Mouse (Mus musculus): ENCODE data around the gene Cd300lf. TPM values are rescaled to one million over a fixed set of nuclear protein-coding genes. Genes with fewer than 3 reads are reported as not detected.

Cd300lf gene
- polyA plus RNA-seq, 1 experiment from 2014 or later: not detected

Other genes starting within 250 kb of the Cd300lf start
- 0.85 and 1.4 TPM in 2 replicates for gene Cd300a, start 244.0 kb downstream of the Cd300lf start, polyA plus RNA-seq (2014; fragmentation: Nextera tagmentation; extraction: Ambion mirVana)
- not detected in 2 replicates for gene Cd300lb, start 199.6 kb downstream of the Cd300lf start, polyA plus RNA-seq (2014; fragmentation: Nextera tagmentation; extraction: Ambion mirVana)
- gene Cd300c, start 164.8 kb downstream of the Cd300lf start, polyA plus RNA-seq (2014; fragmentation: Nextera tagmentation; extraction: Ambion mirVana): not detected in 2 replicates
- gene Cd300ld, start 144.1 kb downstream of the Cd300lf start, polyA plus RNA-seq (2014; fragmentation: Nextera tagmentation; extraction: Ambion mirVana): 0.07 and 0.15 TPM in 2 replicates
- 0.94 and 1.2 TPM in 2 replicates for gene Cd300c2, start 132.1 kb downstream of the Cd300lf start, polyA plus RNA-seq (2014; fragmentation: Nextera tagmentation; extraction: Ambion mirVana)
- gene Cd300ld2, start 117.8 kb downstream of the Cd300lf start, polyA plus RNA-seq (2014; fragmentation: Nextera tagmentation; extraction: Ambion mirVana): not detected in 2 replicates
- not detected in 2 replicates for gene Cd300ld4, start 107.0 kb downstream of the Cd300lf start, polyA plus RNA-seq (2014; fragmentation: Nextera tagmentation; extraction: Ambion mirVana)
- not detected in 2 replicates for gene Cd300ld5, start 96.2 kb downstream of the Cd300lf start, polyA plus RNA-seq (2014; fragmentation: Nextera tagmentation; extraction: Ambion mirVana)
- not detected in 2 replicates for gene Cd300ld3, start 85.6 kb downstream of the Cd300lf start, polyA plus RNA-seq (2014; fragmentation: Nextera tagmentation; extraction: Ambion mirVana)
- gene Cd300e, start 71.8 kb downstream of the Cd300lf start, polyA plus RNA-seq (2014; fragmentation: Nextera tagmentation; extraction: Ambion mirVana): not detected in 2 replicates
- gene Rab37, start 42.6 kb downstream of the Cd300lf start, polyA plus RNA-seq (2014; fragmentation: Nextera tagmentation; extraction: Ambion mirVana): 1.4 and 1.9 TPM in 2 replicates
- 31.3 and 36.0 TPM in 2 replicates for gene Slc9a3r1, start 29.3 kb upstream of the Cd300lf start, polyA plus RNA-seq (2014; fragmentation: Nextera tagmentation; extraction: Ambion mirVana)
- 6.9 and 7.7 TPM in 2 replicates for gene Tmem104, start 53.5 kb upstream of the Cd300lf start, polyA plus RNA-seq (2014; fragmentation: Nextera tagmentation; extraction: Ambion mirVana)
- 15.5 and 19.5 TPM in 2 replicates for gene Nat9, start 53.9 kb upstream of the Cd300lf start, polyA plus RNA-seq (2014; fragmentation: Nextera tagmentation; extraction: Ambion mirVana)
- 0.04 and 0.06 TPM in 2 replicates for gene Grin2c, start 133.3 kb upstream of the Cd300lf start, polyA plus RNA-seq (2014; fragmentation: Nextera tagmentation; extraction: Ambion mirVana)
- gene Fdxr, start 143.1 kb upstream of the Cd300lf start, polyA plus RNA-seq (2014; fragmentation: Nextera tagmentation; extraction: Ambion mirVana): 12.4 and 12.5 TPM in 2 replicates
- 0.14 and 0.28 TPM in 2 replicates for gene Fads6, start 163.7 kb upstream of the Cd300lf start, polyA plus RNA-seq (2014; fragmentation: Nextera tagmentation; extraction: Ambion mirVana)
- gene Otop2, start 173.2 kb upstream of the Cd300lf start, polyA plus RNA-seq (2014; fragmentation: Nextera tagmentation; extraction: Ambion mirVana): not detected in 2 replicates
- gene Ush1g, start 188.0 kb upstream of the Cd300lf start, polyA plus RNA-seq (2014; fragmentation: Nextera tagmentation; extraction: Ambion mirVana): not detected in 2 replicates
- not detected in 2 replicates for gene Otop3, start 200.7 kb upstream of the Cd300lf start, polyA plus RNA-seq (2014; fragmentation: Nextera tagmentation; extraction: Ambion mirVana)
- gene Hid1, start 233.8 kb upstream of the Cd300lf start, polyA plus RNA-seq (2014; fragmentation: Nextera tagmentation; extraction: Ambion mirVana): 6.9 and 7.1 TPM in 2 replicates
- gene Cdr2l, start 247.9 kb upstream of the Cd300lf start, polyA plus RNA-seq (2014; fragmentation: Nextera tagmentation; extraction: Ambion mirVana): 15.2 and 15.7 TPM in 2 replicates

Measured in embryonic facial prominence, embryonic 11.5 days (tissue).